Mouse (Mus musculus): ENCODE measurements around the gene Cbx5.
"Not testable (repeated sequence)": the region's sequence is repeated elsewhere in the genome, so short reads cannot be mapped to it uniquely, and the experiment has no call there.

Gene Cbx5

DNA sequence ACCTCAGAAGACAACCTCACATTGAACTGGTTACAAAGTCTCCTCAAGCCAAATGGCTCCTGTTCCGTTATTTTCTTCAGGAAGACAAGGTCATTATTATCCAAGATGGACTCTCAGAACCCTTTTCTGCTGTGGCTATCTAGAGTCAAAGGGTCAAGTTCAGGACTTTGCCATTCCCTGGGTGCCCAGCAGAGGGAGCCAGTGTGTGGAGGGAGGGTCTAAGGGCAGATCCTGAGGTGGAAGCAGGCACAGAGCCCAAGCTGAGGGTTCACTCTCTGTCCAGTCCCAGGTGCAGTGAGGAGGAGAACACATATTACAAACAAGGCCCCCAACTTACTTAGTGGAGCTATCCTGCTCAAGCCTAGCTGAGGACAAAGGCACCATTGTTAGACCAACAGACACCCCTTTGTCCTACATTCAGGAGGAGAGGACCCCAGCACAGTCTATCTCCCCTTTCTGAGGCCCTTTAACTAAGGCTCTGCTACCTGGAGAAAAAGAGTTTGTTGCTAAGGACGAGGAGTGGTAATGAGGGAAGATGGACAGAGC lies 10.7 kb upstream of the Cbx5 start:
- peak; percentile 65 for DNase-seq (ENCODE audit: low spot score)

GRCm38 (mm10) chr15:103249511-103249910 lies 9.9 kb upstream of the Cbx5 start:
- not testable (repeated sequence) for DNase-seq (ENCODE audit: low spot score)

GRCm38 (mm10) chr15:103248401-103249313 lies 9.0 kb upstream of the Cbx5 start:
- no peak for DNase-seq (ENCODE audit: low spot score)

GRCm38 (mm10) chr15:103247782-103248400 lies 8.3 kb upstream of the Cbx5 start:
- no peak for DNase-seq (ENCODE audit: low spot score)

GRCm38 (mm10) chr15:103247078-103247781 lies 7.6 kb upstream of the Cbx5 start:
- DNase-seq (ENCODE audit: low spot score), result no peak

DNA sequence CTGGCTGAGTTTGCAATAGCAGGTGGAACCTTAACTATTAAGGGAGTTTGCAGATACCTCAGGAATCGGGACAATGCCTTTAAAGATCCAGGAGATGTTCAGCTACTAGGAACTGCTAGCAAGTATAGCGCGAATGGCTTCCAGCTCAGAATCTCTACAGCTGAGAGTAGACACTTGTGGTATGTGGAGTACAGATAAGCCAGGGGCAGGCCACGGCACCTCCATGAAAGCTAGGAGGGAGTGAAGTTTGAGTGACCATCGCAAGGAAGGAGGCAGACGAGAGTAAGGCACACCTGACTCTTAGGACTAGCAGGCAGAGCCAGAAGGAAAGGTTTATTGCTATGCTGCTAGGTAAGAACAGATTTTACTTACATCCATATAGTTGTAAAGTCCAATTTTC lies 6.0 kb upstream of the Cbx5 start:
- DNase-seq (ENCODE audit: low spot score), result no peak

- DNase-seq (ENCODE audit: low spot score), result no peak
These were observed 3.3 kb upstream of the Cbx5 start for GRCm38 (mm10) chr15:103242885-103243284.

- not testable (repeated sequence) for DNase-seq (ENCODE audit: low spot score)
These were observed 1.7 kb upstream of the Cbx5 start for GRCm38 (mm10) chr15:103241071-103242018.

GRCm38 (mm10) chr15:103240160-103241028 lies 778 bp upstream of the Cbx5 start, which contains the start of gene Hnrnpa1:
Gene Hnrnpa1, plus strand, starts transcription at chr15:103240432.
- DNase-seq (ENCODE audit: low spot score), result peak; percentile 98

GRCm38 (mm10) chr15:103239130-103239684 lies 409 bp downstream of the Cbx5 start:
- peak; percentile 96 for DNase-seq (ENCODE audit: low spot score)

- DNase-seq (ENCODE audit: low spot score), result no peak
These were observed 2.3 kb downstream of the Cbx5 start for GRCm38 (mm10) chr15:103237295-103237694.

GRCm38 (mm10) chr15:103233119-103233518 lies 6.5 kb downstream of the Cbx5 start:
- no peak for DNase-seq (ENCODE audit: low spot score)

GRCm38 (mm10) chr15:103228904-103229303 lies 10.7 kb downstream of the Cbx5 start:
- no peak for DNase-seq (ENCODE audit: low spot score)

- no peak for DNase-seq (ENCODE audit: low spot score)
These were observed 12.0 kb downstream of the Cbx5 start for GRCm38 (mm10) chr15:103227572-103227971.

DNA sequence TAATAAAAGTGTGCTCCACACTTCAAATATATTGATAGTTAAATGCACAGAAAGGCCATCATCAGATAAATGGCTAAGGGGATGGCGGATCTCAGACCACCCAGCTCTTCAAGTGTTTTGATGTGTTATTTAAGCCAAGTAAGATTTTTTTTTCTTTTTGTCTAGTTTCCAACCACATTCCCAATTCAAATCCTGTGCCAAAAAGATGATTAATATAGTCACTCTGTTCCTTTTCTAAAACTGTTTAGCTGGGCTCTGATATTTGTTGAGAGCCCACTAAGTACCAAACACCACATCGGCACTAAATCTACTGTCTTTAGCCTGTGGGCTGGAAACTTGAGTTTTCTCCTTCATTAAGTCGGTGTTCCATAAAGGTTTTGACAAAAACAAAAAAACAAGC lies 12.6 kb downstream of the Cbx5 start:
- DNase-seq (ENCODE audit: low spot score), result no peak

DNA sequence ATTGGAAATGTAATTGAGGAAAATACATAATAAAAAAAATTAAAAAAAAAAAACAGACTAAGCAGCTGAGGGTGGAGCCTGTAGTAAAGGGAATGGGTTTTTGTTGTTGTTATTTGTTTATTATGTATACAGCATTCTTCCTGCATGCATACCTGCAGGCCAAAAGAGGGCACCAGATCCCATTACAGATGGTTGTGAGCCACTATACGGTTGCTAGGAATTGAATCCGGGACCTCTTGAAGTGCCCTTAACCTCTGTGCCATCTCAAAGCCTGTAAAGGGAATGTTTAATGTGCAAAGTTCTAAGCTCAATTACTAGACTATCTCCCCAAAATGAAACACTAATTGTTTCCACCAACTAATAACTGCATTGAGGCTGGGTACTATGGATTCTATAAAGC lies 15.5 kb downstream of the Cbx5 start:
- no peak for DNase-seq (ENCODE audit: low spot score)

DNA sequence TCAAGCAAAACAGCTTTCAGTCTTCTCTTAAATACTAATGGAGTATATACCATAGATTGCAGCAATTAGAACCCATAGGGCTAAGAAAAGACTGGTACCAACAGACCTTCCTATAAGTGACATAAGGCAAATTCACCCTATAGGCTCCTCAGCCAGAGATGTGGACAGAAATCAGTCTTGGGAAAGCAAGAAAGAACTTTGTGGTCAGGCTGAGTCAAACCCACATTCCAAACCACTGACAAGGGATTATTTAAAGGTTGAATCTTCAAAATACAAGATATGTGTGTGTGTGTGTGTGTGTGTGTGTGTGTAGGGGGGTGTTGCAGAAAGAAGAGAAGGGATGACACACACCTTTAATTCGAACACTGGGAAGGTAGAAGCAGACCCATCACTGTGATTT lies 18.2 kb downstream of the Cbx5 start:
- no peak for DNase-seq (ENCODE audit: low spot score)

DNA sequence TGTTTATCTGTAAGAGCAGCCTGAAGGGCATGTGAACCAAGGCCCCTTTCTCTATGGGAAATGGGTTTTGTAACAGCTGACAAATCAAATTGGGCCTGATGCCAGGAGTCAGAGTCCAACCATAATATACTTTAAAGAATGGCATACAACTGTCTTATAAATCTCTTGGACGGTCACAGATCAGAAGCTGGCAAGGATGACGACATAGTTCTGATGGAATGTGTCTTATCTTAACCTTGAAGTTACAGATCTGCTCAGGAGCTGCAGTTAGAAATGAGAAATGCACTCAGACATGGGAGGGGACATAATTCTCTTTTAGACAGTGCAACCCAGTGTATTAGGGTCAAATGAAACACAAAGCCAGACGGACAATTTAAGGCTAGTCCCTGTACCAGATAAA lies 18.8 kb downstream of the Cbx5 start:
- DNase-seq (ENCODE audit: low spot score), result no peak

DNA sequence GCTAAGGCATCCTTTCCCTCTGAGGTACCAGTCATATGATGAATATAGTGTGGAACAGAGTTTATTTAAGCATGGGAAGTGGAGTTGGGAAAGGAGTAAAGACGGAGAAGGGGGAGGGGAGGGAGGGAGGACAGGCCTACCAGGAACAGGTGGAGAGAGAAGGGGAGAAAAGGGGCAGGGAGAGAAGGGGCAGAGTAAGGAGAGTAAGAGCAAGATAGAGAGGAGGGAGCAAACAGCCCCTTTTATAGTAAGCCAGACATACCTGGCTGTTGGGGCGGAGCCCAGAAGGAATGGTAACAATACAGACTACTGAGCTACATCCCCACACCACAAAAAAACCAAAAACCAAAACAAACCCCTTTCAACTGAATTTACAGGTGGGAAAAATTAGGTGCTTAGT lies 23.6 kb downstream of the Cbx5 start:
- DNase-seq (ENCODE audit: low spot score), result no peak

Measured in testis, postnatal 14 days (tissue).